Mouse (Mus musculus) thymus, adult 2 months (tissue): ENCODE measurements around the gene Trak1.

Experiments
- CTCF ChIP-seq: fragments of 200-500 bp; IDR thresholded peaks from 2 replicates; pipeline ENCODE4 v1.5.1; 2012; ENCODE audit warnings: mild to moderate bottlenecking, control low read depth, low read length, moderate library complexity, borderline replicate concordance; ENCODE audit not compliant: control insufficient read depth, poor library complexity, insufficient read depth; ENCODE audit errors: extremely low read depth
- POLR2A ChIP-seq: fragments of 200-500 bp; IDR thresholded peaks from 2 replicates; pipeline ENCODE4 v1.6.1; 2012; ENCODE audit warnings: mild to moderate bottlenecking, low read length, control low read depth, moderate library complexity; ENCODE audit not compliant: control insufficient read depth, poor library complexity, insufficient read depth; ENCODE audit errors: extremely low read depth

- no peak for TF ChIP-seq CTCF
- TF ChIP-seq POLR2A = no peak
Observed at GRCm38 (mm10) chr9:121350601-121351000, 53.3 kb downstream of the Trak1 start.
